Mouse (Mus musculus): Measurements from ENCODE around the gene Dctn3.
A peak's percentile ranks its signal among the peaks of the same experiment; 100 is the strongest.

The Dctn3 gene

DNA sequence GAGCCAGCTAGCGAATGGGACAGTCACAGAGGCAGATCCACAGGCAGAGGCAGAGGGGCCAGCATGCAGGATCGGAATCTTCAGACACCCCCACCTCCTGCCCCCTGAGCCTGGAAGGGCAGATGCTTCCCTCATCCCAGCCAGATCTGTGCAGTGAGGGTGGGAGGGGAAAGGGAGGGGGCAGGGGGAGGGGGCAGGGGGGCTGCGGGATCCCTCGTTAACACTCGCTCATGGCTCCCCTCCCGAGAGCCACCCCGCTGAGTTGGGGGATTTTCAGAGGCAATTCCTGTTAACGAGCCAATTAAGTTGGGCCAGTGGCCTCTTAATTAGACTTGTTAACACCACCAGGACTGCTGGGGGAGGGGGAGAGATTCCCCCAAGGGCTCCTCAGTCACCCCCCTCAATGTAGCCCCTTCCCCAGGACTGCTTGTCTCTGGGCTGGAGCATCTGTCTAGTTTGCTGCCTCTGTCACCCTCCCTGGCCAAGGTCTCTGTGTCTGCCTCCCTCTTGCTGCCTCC is 50.9 kb downstream of the Dctn3 start:
- DNase-seq (ENCODE audit: low spot score) = peak; percentile 90

DNA sequence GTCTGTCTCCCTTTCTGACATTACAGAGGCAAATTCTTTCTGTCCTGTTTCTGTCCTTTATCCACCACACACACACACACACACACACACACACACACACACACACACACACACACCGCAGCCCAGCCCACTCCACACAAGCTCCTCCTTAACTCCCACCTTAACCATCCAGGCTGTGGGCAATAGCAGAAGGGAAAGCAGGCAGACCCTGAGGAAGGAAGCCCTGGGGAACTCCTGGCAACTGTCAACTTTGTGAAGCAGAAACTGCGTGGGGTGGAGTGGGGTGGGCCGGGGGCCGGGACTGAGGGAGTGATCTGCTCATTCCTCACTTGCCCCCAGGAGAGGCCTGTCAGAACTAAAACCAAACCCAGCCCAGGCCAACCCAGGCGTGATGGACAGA is 51.5 kb downstream of the Dctn3 start:
- no peak for DNase-seq (ENCODE audit: low spot score)

DNA sequence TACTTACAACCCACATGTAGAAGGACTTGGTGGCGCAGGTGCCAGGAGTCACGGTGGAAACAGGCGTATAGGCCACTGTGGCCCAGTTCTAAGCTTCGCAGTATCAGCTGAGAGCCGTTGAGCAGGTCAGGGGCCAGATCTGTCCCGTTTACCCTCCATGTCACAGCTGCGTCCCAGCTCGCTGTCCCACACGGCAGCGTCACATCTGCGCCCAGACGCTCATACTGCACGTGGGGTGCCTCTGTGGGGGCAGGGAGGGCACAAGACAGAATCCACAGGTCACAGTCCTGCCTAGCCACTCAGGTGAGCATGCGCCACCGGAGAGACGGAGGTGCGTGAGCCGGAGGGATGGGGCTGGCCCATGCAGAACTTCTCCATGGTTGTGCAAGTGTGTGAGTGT is 52.1 kb downstream of the Dctn3 start:
- no peak for DNase-seq (ENCODE audit: low spot score)

DNA sequence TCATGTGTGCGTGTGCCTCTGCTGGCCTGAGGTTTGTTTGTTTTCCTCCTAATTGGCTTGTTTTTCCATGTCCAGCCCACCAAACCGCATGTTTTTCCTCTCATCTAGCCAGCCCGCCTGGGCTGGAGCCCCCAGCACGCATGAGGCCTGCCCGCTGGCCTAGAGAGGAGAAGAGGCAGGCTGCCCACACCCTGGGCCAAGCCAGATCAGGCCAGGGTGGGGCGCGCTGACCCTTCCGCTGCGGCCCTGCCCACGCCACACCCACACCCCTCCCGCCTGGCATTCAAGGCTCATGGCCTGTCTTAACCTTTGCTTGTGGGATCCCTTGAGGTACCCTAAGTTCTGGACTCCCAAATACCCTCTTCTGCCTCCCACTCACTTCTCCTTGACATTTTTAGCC is 56.3 kb downstream of the Dctn3 start:
- DNase-seq (ENCODE audit: low spot score) = no peak

DNA sequence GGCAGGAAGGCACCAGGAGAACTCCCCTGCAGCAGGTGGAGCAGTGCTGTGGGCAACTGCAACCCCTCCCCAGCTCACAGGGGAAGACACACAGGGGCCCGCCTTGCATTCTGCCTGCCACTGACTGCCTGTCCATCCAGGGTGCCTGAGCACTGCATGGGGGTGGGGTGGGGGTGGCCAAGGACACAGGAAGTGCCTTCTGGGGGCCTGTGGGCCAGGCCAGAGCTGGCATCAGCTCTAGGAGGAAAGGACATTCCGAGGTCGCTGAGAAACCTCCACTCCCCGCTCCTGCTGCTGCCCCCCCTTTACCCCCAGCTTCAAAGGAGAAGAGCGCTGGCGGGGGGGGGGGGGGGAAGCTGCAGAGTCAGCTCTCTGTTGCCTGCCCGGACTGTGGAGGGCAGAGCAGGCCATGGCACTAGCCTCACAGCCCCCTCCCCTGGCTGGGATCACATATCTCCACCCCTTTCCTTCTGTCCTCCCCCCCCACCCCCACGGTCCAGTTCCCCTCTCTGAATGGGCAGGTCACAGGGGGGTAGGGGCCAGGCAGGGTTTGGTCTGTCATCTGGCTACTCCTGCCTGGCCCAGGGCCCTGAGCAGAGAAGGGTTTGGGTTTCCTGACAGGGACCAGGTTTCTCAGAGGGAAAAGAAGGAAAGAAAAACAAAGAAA is 57.8 kb downstream of the Dctn3 start:
- DNase-seq (ENCODE audit: low spot score) = no peak
